Mouse (Mus musculus) testis, postnatal 10 days (tissue): Measurements from ENCODE around the gene Cd44.

Experiments used
- DNase-seq: peaks from one replicate; pipeline ENCODE4 v3.0.0; 2021; ENCODE audit warnings: low spot score

Cd44 gene

GRCm38 (mm10) chr2:102815289-102815809, 86.1 kb downstream of the Cd44 start:
- DNase-seq = no peak

GRCm38 (mm10) chr2:102812756-102813155, 88.7 kb downstream of the Cd44 start:
- DNase-seq = no peak

- DNase-seq = no peak
Observed at GRCm38 (mm10) chr2:102809436-102809835, 92.0 kb downstream of the Cd44 start.

GRCm38 (mm10) chr2:102807633-102808032, 93.8 kb downstream of the Cd44 start:
- no peak for DNase-seq

GRCm38 (mm10) chr2:102805761-102806496, 95.5 kb downstream of the Cd44 start:
- no peak for DNase-seq

- no peak for DNase-seq
Observed at GRCm38 (mm10) chr2:102805283-102805682, 96.2 kb downstream of the Cd44 start.

GRCm38 (mm10) chr2:102804109-102804508, 97.4 kb downstream of the Cd44 start:
- DNase-seq = no peak

GRCm38 (mm10) chr2:102801899-102802298, 99.6 kb downstream of the Cd44 start:
- no peak for DNase-seq

- DNase-seq = no peak
Observed at GRCm38 (mm10) chr2:102798149-102798548, 103.3 kb downstream of the Cd44 start.

GRCm38 (mm10) chr2:102795034-102795433, 106.4 kb downstream of the Cd44 start:
- no peak for DNase-seq

GRCm38 (mm10) chr2:102792804-102793203, 108.7 kb downstream of the Cd44 start:
- no peak for DNase-seq

GRCm38 (mm10) chr2:102791641-102792040, 109.8 kb downstream of the Cd44 start:
- DNase-seq = no peak

GRCm38 (mm10) chr2:102785696-102786095, 115.8 kb downstream of the Cd44 start:
- DNase-seq = no peak

GRCm38 (mm10) chr2:102782751-102783150, 118.7 kb downstream of the Cd44 start:
- DNase-seq = no peak

- no peak for DNase-seq
Observed at GRCm38 (mm10) chr2:102778208-102778607, 123.3 kb downstream of the Cd44 start.

- no peak for DNase-seq
Observed at GRCm38 (mm10) chr2:102775561-102775960, 125.9 kb downstream of the Cd44 start.

- DNase-seq = no peak
Observed at GRCm38 (mm10) chr2:102774700-102775099, 126.8 kb downstream of the Cd44 start.

- no peak for DNase-seq
Observed at GRCm38 (mm10) chr2:102772276-102772675, 129.2 kb downstream of the Cd44 start.

GRCm38 (mm10) chr2:102771304-102771703, 130.2 kb downstream of the Cd44 start:
- DNase-seq = no peak

GRCm38 (mm10) chr2:102768267-102768666, 133.2 kb downstream of the Cd44 start:
- DNase-seq = no peak

- no peak for DNase-seq
Observed at GRCm38 (mm10) chr2:102764602-102765374, 136.7 kb downstream of the Cd44 start.

GRCm38 (mm10) chr2:102763991-102764390, 137.5 kb downstream of the Cd44 start:
- DNase-seq = no peak

- DNase-seq = no peak
Observed at GRCm38 (mm10) chr2:102763176-102763575, 138.3 kb downstream of the Cd44 start.
